Mouse (Mus musculus): ENCODE measurements around the gene Adora2b. TPM values are rescaled to one million over a fixed set of nuclear protein-coding genes. Genes with fewer than 3 reads are reported as not detected.

The Adora2b gene
- polyA plus RNA-seq, 1 experiment = 0.09 TPM

- no peak for TF ChIP-seq TAL1 (IDR thresholded peaks at IDR 0.05; ENCODE audit: low read length)
- no peak for TF ChIP-seq GATA1 (IDR thresholded peaks at IDR 0.05; ENCODE audit: low read length)
- Histone ChIP-seq H3K4me3 (replicated peaks) (no peak overlapping the region), H3K27me3 (ENCODE audit: control insufficient read depth) (no peaks in the 10 kb centered on the region), H3K36me3 (ENCODE audit: control insufficient read depth) (peaks cover 16% of the 10 kb centered on the region), H3K9me3 (ENCODE audit: control insufficient read depth, low read length) (no peaks in the 10 kb centered on the region), H3K4me1 (ENCODE audit: control insufficient read depth) (no peaks in the 10 kb centered on the region)
Measured at GRCm38 (mm10) chr11:62294121-62294520, 45.3 kb downstream of the Adora2b start.

GRCm38 (mm10) chr11:62298883-62299282 is 50.1 kb downstream of the Adora2b start:
- TF ChIP-seq TAL1 (IDR thresholded peaks at IDR 0.05; ENCODE audit: low read length) = no peak
- no peak for TF ChIP-seq GATA1 (IDR thresholded peaks at IDR 0.05; ENCODE audit: low read length)
- Histone ChIP-seq H3K36me3 (ENCODE audit: control insufficient read depth) (peaks cover 18% of the 10 kb centered on the region), H3K4me3 (replicated peaks) (no peak overlapping the region), H3K4me1 (ENCODE audit: control insufficient read depth) (no peaks in the 10 kb centered on the region), H3K27me3 (ENCODE audit: control insufficient read depth) (no peaks in the 10 kb centered on the region), H3K9me3 (ENCODE audit: control insufficient read depth, low read length) (no peaks in the 10 kb centered on the region)

GRCm38 (mm10) chr11:62305866-62306265 is 57.1 kb downstream of the Adora2b start:
- no peaks in the 10 kb centered on the region for H3K9me3 ChIP-seq (ENCODE audit: control insufficient read depth, low read length)
- no peaks in the 10 kb centered on the region for H3K4me1 ChIP-seq (ENCODE audit: control insufficient read depth)
- no peaks in the 10 kb centered on the region for H3K27me3 ChIP-seq (ENCODE audit: control insufficient read depth)
- TF ChIP-seq TAL1 (IDR thresholded peaks at IDR 0.05; ENCODE audit: low read length) = no peak
- no peak for TF ChIP-seq GATA1 (IDR thresholded peaks at IDR 0.05; ENCODE audit: low read length)
- no peak overlapping the region for H3K4me3 ChIP-seq (replicated peaks)
- peaks cover 16% of the 10 kb centered on the region for H3K36me3 ChIP-seq (ENCODE audit: control insufficient read depth)

- Histone ChIP-seq H3K27me3 (ENCODE audit: control insufficient read depth) (no peaks in the 10 kb centered on the region), H3K36me3 (ENCODE audit: control insufficient read depth) (peaks cover 32% of the 10 kb centered on the region), H3K4me3 (replicated peaks) (no peak overlapping the region), H3K9me3 (ENCODE audit: control insufficient read depth, low read length) (no peaks in the 10 kb centered on the region), H3K4me1 (ENCODE audit: control insufficient read depth) (no peaks in the 10 kb centered on the region)
- TF ChIP-seq GATA1 (IDR thresholded peaks at IDR 0.05; ENCODE audit: low read length) (no peak), TAL1 (IDR thresholded peaks at IDR 0.05; ENCODE audit: low read length) (no peak)
Measured at GRCm38 (mm10) chr11:62309296-62309695, 60.5 kb downstream of the Adora2b start.

GRCm38 (mm10) chr11:62314984-62315383 is 66.2 kb downstream of the Adora2b start:
- H3K4me3 ChIP-seq (replicated peaks) = no peak overlapping the region

More at GRCm38 (mm10) chr11:62314984-62315383, 66.2 kb downstream of the Adora2b start:
- no peaks in the 10 kb centered on the region for H3K9me3 ChIP-seq (ENCODE audit: control insufficient read depth, low read length)
- peaks cover 77% of the 10 kb centered on the region for H3K36me3 ChIP-seq (ENCODE audit: control insufficient read depth)
- TF ChIP-seq GATA1 (IDR thresholded peaks at IDR 0.05; ENCODE audit: low read length) (no peak), TAL1 (IDR thresholded peaks at IDR 0.05; ENCODE audit: low read length) (no peak)
- H3K4me1 ChIP-seq (ENCODE audit: control insufficient read depth) = no peaks in the 10 kb centered on the region
- no peaks in the 10 kb centered on the region for H3K27me3 ChIP-seq (ENCODE audit: control insufficient read depth)

Other genes starting within 250 kb of the Adora2b start
- 0.18 and 0.19 TPM in 2 replicates for gene Zswim7, start 32.4 kb downstream of the Adora2b start, polyA plus RNA-seq (2012)
- gene Ttc19, start 32.5 kb downstream of the Adora2b start, polyA plus RNA-seq (2012) = 0.10 and 0.19 TPM in 2 replicates
- gene Pigl, start 209.5 kb downstream of the Adora2b start, polyA plus RNA-seq (2012) = 0.11 and 0.21 TPM in 2 replicates
- gene Ncor1, start 209.6 kb downstream of the Adora2b start, polyA plus RNA-seq (2012) = 8.1 and 11.7 TPM in 2 replicates